Mouse (Mus musculus) erythroblast, embryonic 14.5 days (primary cell): Measurements from ENCODE around the gene Gemin2.

Experiments
- GATA1 ChIP-seq: IDR thresholded peaks from 2 replicates; pipeline ENCODE4 v1.6.1; 2012; ENCODE audit warnings: low read length, inconsistent platforms, mixed read lengths
- TAL1 ChIP-seq: IDR thresholded peaks from 3 replicates; pipeline ENCODE4 v1.6.1; 2012; ENCODE audit warnings: low read length, inconsistent platforms, mixed read lengths

DNA sequence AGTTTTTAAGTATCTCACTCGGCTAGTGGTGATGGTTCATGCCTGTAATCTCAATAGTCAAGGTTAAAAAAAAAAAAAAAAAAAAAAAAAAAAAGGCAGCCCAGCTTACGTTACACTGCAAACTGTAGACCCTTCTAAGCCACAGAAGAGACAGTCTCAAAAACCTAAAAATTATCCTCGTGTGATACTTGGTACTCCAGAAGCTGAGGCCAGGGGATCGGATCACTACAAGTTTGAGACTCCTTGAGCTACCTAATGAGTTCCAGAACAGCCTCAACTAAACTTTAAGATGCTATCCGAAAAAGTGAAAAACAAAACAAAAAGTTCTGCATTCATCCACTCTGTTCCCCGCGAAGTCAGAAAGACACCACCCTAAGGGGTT, 492 bp upstream of the Gemin2 start:
- TF ChIP-seq GATA1 (no peak), TAL1 (no peak)
